Mouse (Mus musculus) WW6 (cell line): ENCODE results near the gene Sp2.

ENCODE experiments used
- DNase-seq: peaks from one replicate; pipeline ENCODE4 v3.0.0-alpha.2; 2013; ENCODE audit warnings: low read depth, low spot score

Gene Sp2

GRCm38 (mm10) chr11:96940578-96941465, 41.9 kb downstream of the Sp2 start:
- DNase-seq, result no peak

DNA sequence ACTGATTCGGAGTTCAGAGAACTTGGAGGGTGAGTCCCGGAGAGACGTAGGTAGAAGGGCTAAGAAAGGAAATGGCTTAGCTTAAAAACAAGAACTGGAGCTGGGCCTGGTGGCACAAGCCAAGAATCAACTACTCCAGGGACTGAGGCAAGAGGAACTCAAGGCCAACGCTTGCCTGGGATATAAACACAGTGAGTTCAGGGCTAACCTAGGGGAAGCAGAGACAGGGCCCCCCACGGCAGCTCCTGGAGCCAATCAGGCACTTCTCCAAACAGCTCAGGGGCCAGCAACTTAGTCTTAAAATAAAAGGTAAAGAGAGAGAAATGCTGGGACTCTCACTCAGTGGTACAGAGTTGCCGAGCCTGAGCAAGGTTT, 44.3 kb downstream of the Sp2 start:
- DNase-seq, result no peak

- no peak for DNase-seq
These were observed 45.0 kb downstream of the Sp2 start for GRCm38 (mm10) chr11:96937549-96938425.

GRCm38 (mm10) chr11:96935872-96936650, 46.7 kb downstream of the Sp2 start:
- DNase-seq, result no peak

DNA sequence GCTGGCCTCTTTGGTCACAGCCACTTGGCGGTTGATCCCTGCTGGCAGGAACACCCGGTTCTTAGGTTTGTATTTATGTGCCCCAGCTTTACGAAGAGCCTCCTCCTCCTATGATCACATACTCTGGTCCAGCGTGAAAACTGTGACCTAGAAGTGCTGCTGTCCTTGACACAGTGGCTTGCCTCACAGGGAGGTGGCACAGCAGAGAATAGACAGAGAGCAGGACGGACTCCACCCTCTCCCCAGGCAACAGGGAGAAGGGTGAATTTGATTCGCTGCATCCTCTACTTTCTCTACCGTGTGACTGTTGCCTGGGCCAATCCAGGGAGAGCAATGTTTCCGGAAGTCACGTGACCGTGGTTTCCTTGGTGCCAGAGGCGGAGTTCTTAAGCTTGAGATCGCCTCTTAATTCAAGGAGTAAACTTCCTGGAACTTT, 47.8 kb downstream of the Sp2 start:
- peak; percentile 94 for DNase-seq

- DNase-seq, result no peak
These were observed 49.0 kb downstream of the Sp2 start for GRCm38 (mm10) chr11:96933562-96934276.

DNA sequence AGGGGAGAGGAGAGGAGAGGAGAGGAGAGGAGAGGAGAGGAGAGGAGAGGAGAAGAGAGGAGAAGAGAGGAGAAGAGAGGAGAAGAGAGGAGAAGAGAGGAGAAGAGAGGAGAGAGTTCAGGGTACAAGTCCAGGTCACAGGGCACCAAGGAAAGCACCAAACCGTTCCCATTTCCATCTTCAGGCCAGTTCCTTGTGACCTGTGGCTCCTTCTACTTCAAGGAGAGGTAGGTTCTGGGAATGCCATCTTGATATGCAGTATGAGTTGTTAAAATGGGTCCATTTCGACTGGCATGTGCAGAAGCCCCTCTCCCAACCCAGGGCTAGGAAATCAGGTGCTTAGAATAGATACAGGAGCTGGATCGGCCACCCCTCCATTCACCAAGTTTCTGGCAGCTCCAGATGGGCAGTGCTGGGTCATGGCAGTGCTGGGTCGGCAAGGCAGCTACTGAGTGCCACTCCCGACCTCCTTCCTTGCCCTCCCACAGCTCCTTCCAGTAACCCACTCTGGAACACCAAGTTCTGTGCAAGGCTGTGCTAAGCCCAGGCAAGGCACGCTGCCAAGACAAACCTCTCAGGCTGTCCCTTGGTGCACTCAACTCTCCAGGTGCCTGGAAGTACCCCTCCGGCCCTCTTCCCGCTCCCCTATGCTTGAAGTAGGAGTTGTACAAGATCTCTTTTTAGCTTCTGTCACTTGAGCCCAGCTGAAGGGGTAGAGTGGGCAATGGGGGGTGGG, 51.3 kb downstream of the Sp2 start:
- no peak for DNase-seq

GRCm38 (mm10) chr11:96929766-96930331, 52.9 kb downstream of the Sp2 start:
- no peak for DNase-seq

- no peak for DNase-seq
These were observed 53.5 kb downstream of the Sp2 start for GRCm38 (mm10) chr11:96929096-96929765.

DNA sequence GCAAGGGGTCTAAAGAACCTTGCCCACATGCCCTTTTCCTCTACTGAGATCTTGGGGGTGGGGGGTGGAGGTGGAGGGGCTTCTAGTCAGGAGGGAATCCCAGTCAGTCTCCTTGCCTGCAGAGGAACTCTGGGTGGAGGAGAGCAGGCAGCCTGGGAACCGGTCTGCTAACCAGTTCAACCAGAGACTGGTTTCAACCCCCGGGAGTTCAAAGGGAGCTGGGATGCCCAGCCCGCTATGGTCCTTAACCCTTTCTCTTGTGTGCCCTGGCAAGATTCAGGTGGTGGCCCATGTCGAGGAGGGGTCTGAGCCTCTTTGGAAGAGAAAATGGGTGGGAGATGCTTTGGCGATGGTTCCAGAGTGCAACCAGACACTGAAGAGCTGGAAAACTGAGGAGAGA, 54.1 kb downstream of the Sp2 start:
- DNase-seq, result no peak

- no peak for DNase-seq
These were observed 54.7 kb downstream of the Sp2 start, which contains the start of gene Prr15l for GRCm38 (mm10) chr11:96928088-96928487. Prr15l (plus strand) TSS chr11:96928104.

DNA sequence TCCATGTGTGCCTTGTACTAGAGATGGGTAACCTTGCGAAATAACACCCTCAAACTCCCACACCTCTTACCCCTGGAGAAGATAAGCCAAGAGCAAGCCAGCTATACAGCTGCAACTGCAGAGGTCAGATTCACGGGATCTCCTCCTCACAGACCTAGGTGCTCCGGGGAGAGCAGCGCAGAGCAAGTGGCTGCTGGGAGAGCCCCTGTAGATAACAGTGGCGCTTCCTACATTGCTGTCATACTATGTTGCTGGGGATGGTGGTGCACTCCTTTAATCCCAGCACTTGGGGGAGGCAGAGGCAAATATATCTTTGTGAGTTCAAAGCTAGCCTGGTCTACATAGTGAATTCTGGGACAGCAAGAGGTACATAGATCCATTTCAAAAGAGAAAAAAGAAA, 56.2 kb downstream of the Sp2 start:
- no peak for DNase-seq

DNA sequence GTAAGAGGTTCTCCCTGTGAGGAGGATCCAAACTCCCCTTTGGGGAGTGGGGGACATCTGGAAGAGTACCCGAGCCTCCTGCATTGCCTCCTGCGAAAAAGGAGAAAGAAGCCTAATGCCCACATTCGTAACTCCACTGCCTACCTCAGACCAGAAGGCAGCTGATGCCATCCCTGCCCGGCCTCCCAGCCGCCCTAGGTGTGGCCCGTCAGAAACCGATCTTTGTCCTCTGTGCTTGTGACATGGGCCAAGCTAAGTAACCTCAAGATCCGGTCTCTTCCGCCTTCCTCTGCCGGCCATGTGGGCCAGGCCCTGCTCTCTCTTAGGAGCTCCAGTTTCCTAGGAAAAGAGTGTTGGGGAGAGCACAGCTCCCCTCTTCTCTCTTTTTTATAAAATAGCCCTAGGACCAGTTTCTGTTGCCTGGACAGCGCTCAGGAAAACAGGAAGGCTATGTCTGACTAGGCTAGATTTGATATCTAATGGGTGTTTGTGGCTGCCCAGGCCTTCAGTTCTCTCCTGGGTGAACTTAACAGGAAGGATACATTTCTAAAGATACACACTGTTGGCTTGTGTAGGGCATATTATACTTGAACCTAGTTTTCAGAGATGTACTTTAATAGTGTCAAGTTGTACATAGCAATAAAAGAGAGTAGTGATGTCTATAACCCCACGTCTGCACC, 57.1 kb downstream of the Sp2 start:
- no peak for DNase-seq

DNA sequence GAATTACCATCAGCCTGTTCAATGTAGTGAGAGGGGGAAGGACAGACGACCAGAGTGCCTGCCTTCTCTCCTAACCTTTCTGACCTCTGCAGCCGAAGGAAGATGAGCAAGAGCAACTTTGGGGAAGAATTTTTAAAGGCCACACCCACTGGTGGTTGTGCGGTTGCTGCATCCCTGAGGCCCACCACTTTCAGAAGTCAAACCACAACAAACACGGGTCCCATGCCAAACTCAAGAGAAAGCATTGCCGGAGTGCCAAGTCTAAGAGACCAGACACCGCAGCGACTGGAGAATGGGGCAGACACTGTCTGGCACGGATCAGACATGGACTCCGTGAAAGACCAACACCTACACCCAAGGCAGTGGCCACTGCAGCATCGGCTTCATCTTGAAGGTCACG, 57.9 kb downstream of the Sp2 start:
- DNase-seq, result no peak

- no peak for DNase-seq
These were observed 63.8 kb downstream of the Sp2 start for GRCm38 (mm10) chr11:96919003-96919402.

DNA sequence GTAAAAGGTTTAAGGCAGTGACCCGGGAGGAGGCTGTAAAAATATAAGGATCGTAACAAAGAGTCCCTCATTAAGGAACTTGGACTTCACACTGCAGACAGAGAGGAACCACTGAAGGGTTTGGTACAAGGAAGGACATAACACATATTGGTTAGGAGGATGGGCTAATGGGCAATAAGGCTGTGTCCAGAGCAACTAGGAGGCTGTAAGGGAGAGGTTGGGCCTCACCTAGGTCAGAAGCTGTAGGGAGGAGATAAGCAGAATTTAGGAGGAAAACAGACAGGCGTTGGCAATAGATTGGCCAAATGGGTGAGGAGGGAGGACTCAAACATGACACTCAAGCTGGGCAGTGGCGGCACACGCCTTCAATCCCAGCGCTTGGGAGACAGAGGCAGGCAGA, 65.3 kb downstream of the Sp2 start:
- no peak for DNase-seq

DNA sequence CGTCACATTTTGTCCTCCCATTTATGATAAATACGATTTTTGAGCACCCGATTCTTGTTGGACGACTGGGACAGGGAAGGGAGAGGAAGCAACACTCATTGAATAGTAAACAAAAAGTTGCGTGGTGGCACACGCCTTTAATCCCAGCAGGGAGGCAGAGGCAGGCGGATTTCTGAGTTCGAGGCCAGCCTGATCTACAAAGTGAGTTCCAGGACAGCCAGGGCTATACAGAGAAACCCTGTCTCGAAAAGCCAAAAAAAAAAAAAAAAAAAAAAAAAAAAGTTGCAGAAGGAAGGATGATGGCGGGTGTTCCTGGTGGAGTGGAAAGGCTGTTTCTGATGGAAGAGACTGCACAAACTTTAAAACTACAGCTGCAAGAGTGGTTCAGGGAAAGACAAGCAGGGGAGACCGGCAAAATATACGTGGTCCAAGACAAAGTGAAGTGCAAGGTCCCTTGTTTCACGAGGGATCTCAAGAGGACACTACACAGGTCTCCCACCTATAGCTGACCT, 65.8 kb downstream of the Sp2 start:
- no peak for DNase-seq

GRCm38 (mm10) chr11:96916044-96916884, 66.5 kb downstream of the Sp2 start, which contains the start of gene Cdk5rap3:
Cdk5rap3 (minus strand) TSS chr11:96916496.
- peak; percentile 100 for DNase-seq
